In genomic region chr17:30188031-30188981, GRCm38 (mm10) we compare ENCODE assay signal across 9 mouse cellular contexts.
DNase-seq lines count a peak whose midpoint lies in the region; ATAC-seq and TF ChIP-seq lines count a peak whose summit lies in the region.
"Had no signal": no experiment of that assay in that cellular context is flagged by ENCODE, and none has a peak within 500 bp of the region (broad histone marks: within the 10 kb centered on the region; RNA-seq: fewer than 3 reads in every experiment).

No protein-coding gene starts in this region.

- WGBS in kidney, embryonic 15.5 days: 29% methylated on average over 20 of the region's 20 CpGs
- 5% methylated on average over 20 of the region's 20 CpGs for WGBS in forebrain, embryonic 16.5 days
- 18% methylated on average over 20 of the region's 20 CpGs for WGBS in limb, embryonic 14.5 days

- H3K4me2 ChIP-seq in kidney, embryonic 15.5 days: no peak overlapping the region
- H3K4me2 ChIP-seq in forebrain, embryonic 16.5 days (ENCODE audit: low read length): peak overlapping the region; percentile 41
- peak overlapping the region; percentile 15; the same call in 1 of the 2 replicates for H3K4me2 ChIP-seq in limb, embryonic 14.5 days (replicated peaks; ENCODE audit: low read depth, low read length, severe bottlenecking)
- H3K4me2 ChIP-seq: embryonic facial prominence, embryonic 12.5 days had no signal

- H3K9ac ChIP-seq in kidney, embryonic 15.5 days: no peak overlapping the region
- peak overlapping the region; percentile 42; the same call in 1 of the 2 replicates for H3K9ac ChIP-seq in forebrain, embryonic 16.5 days (replicated peaks; ENCODE audit: low read depth, low read length)
- H3K9ac ChIP-seq in limb, embryonic 14.5 days (ENCODE audit: low read depth, low read length, severe bottlenecking): no peak overlapping the region
- H3K9ac ChIP-seq: embryonic facial prominence, embryonic 12.5 days had no signal

- no peak for TF ChIP-seq POLR2A in limb, embryonic 14.5 days (IDR thresholded peaks at IDR 0.05; ENCODE audit: borderline replicate concordance, extremely low read depth, insufficient read depth, insufficient read length)

- no peaks in the 10 kb centered on the region for H3K27me3 ChIP-seq in kidney, embryonic 15.5 days
- no peaks in the 10 kb centered on the region for H3K27me3 ChIP-seq in forebrain, embryonic 16.5 days (replicated peaks; ENCODE audit: control insufficient read depth, insufficient read depth, low read length)
- H3K27me3 ChIP-seq in limb, embryonic 14.5 days (ENCODE audit: control insufficient read depth, insufficient read depth, low read length): no peaks in the 10 kb centered on the region
- H3K27me3 ChIP-seq: embryonic facial prominence, embryonic 12.5 days had no signal

- 0 out of 2 replicates have a peak, but pooled peaks have one; percentile 15 for ATAC-seq in kidney, embryonic 15.5 days (replicated peaks; ENCODE audit: low FRiP score)
- peak; percentile 82 for ATAC-seq in forebrain, embryonic 16.5 days
- no peak; the same call in 1 of the 2 replicates for ATAC-seq in limb, embryonic 14.5 days (ENCODE audit: low FRiP score, low read depth)
- ATAC-seq in erythroid progenitor cell, adult 5-6 weeks (replicated peaks; ENCODE audit: low FRiP score, poor library complexity, severe bottlenecking): no peak

- H3K4me1 ChIP-seq in kidney, embryonic 15.5 days: peaks cover 53% of the 10 kb centered on the region
- peaks cover 50% of the 10 kb centered on the region for H3K4me1 ChIP-seq in forebrain, embryonic 16.5 days (replicated peaks; ENCODE audit: control insufficient read depth, insufficient read depth, low read length)
- peaks cover 27% of the 10 kb centered on the region for H3K4me1 ChIP-seq in limb, embryonic 14.5 days (ENCODE audit: control insufficient read depth, insufficient read depth, low read length)

- H3K9me3 ChIP-seq in kidney, embryonic 15.5 days (replicated peaks): no peaks in the 10 kb centered on the region
- 0 out of 2 replicates have a peak, but pooled peaks cover 2% of the 10 kb centered on the region for H3K9me3 ChIP-seq in forebrain, embryonic 16.5 days (ENCODE audit: control insufficient read depth, low read length)
- H3K9me3 ChIP-seq in limb, embryonic 14.5 days (ENCODE audit: control insufficient read depth, low read length): no peaks in the 10 kb centered on the region
- H3K9me3 ChIP-seq: embryonic facial prominence, embryonic 12.5 days had no signal

- DNase-seq in kidney, adult 11 months: no peak
- DNase-seq in cerebellum, adult 9-10 months: peak; percentile 55
- no peak for DNase-seq in limb, embryonic 14.5 days (ENCODE audit: low spot score)
- DNase-seq in ovary, postnatal 10 days (ENCODE audit: low spot score): no peak
- no peak for DNase-seq in kidney, adult 9 months

- H3K27ac ChIP-seq in kidney, embryonic 15.5 days: peak overlapping the region; percentile 51; the same call in 1 of the 2 replicates
- H3K27ac ChIP-seq in forebrain, embryonic 16.5 days (ENCODE audit: low read length): peak overlapping the region; percentile 91
- no peak overlapping the region for H3K27ac ChIP-seq in limb, embryonic 14.5 days (replicated peaks; ENCODE audit: low read depth, low read length)
- H3K27ac ChIP-seq: embryonic facial prominence, embryonic 12.5 days had no signal

- peaks cover 9% of the 10 kb centered on the region for H3K36me3 ChIP-seq in kidney, embryonic 15.5 days
- H3K36me3 ChIP-seq in forebrain, embryonic 16.5 days (ENCODE audit: control insufficient read depth, insufficient read depth): no peaks in the 10 kb centered on the region
- peaks cover 5% of the 10 kb centered on the region; the same call in 1 of the 2 replicates for H3K36me3 ChIP-seq in limb, embryonic 14.5 days (ENCODE audit: control insufficient read depth, insufficient read depth, low read length)

- no peak overlapping the region for H3K4me3 ChIP-seq in kidney, embryonic 15.5 days (replicated peaks)
- H3K4me3 ChIP-seq in forebrain, embryonic 16.5 days (replicated peaks; ENCODE audit: low read length): no peak overlapping the region
- no peak overlapping the region for H3K4me3 ChIP-seq in limb, embryonic 14.5 days (replicated peaks; ENCODE audit: low read length)
- H3K4me3 ChIP-seq: embryonic facial prominence, embryonic 12.5 days had no signal

Comparison
In these comparisons a context has a peak if more than half of its experiments do, and no peak if none do; other contexts are left out.
1. ATAC-seq: peak in kidney, embryonic 15.5 days (single experiment) and forebrain, embryonic 16.5 days (single experiment); none in limb, embryonic 14.5 days (single experiment) and erythroid progenitor cell, adult 5-6 weeks (single experiment).